Mouse (Mus musculus) forebrain, embryonic 16.5 days (tissue): ENCODE data around the gene Egr2. TPM values are rescaled to one million over a fixed set of nuclear protein-coding genes. Genes with fewer than 3 reads are reported as not detected.
A peak's percentile ranks its signal among the peaks of the same experiment; 100 is the strongest.

Experiments
- ATAC-seq: fragments of 200-750 bp; cut with Nextera tagmentation; 2 replicates; pipeline ENCODE4 v1.8.0; 2017; ENCODE audit warnings: mild to moderate bottlenecking, moderate library complexity
- H3K27ac ChIP-seq: fragments of 300-500 bp; sonication (generic); 2 replicates; pipeline ENCODE4 v1.5.1; 2014; ENCODE audit warnings: low read length, control low read depth
- H3K27me3 ChIP-seq: fragments of 300-500 bp; sonication (generic); replicated peaks from 2 replicates; pipeline ENCODE4 v1.6.1; 2014; ENCODE audit warnings: low read length; ENCODE audit not compliant: control insufficient read depth, insufficient read depth
- H3K36me3 ChIP-seq: fragments of 300-500 bp; sonication (generic); 2 replicates; pipeline ENCODE4 v1.6.1; 2014; ENCODE audit not compliant: control insufficient read depth, insufficient read depth
- H3K4me1 ChIP-seq: fragments of 300-500 bp; sonication (generic); replicated peaks from 2 replicates; pipeline ENCODE4 v1.6.1; 2014; ENCODE audit warnings: low read length; ENCODE audit not compliant: control insufficient read depth, insufficient read depth
- H3K4me2 ChIP-seq: fragments of 300-500 bp; sonication (generic); 2 replicates; pipeline ENCODE4 v1.6.1; 2014; ENCODE audit warnings: mild to moderate bottlenecking, low read length, control low read depth
- H3K4me3 ChIP-seq: fragments of 300-500 bp; sonication (generic); replicated peaks from 2 replicates; pipeline ENCODE4 v1.5.1; 2014; ENCODE audit warnings: mild to moderate bottlenecking, low read length, control low read depth
- H3K9ac ChIP-seq: fragments of 300-500 bp; sonication (generic); replicated peaks from 2 replicates; pipeline ENCODE4 v1.6.1; 2014; ENCODE audit warnings: low read depth, low read length, control low read depth
- H3K9me3 ChIP-seq: fragments of 300-500 bp; sonication (generic); 2 replicates; pipeline ENCODE4 v1.6.1; 2016; ENCODE audit warnings: low read length; ENCODE audit not compliant: control insufficient read depth
- WGBS: fragments of 180-500 bp; shearing (Covaris S2); extraction: QIAGEN DNeasy Blood & Tissue Kit; methylation state at CpG from one replicate; pipeline ENCODE4 v1.1.7; 2014; 5-methylcytosine and 5-hydroxymethylcytosine counted together
- polyA plus RNA-seq: library from polyadenylated mRNA; unstranded; fragments of >200 nt; fragmentation: Nextera tagmentation; extraction: Ambion mirVana; gene quantifications from 2 replicates; pipeline ENCODE4 v1.2.1, GENCODE M21; 2015

Gene Egr2
- polyA plus RNA-seq, 1 experiment from 2014 or later, result 0.23 TPM

GRCm38 (mm10) chr10:67548877-67549731 is 13.8 kb downstream of the Egr2 start, which contains the start of gene Ado:
Gene Ado (minus strand): TSS chr10:67548955.
- Histone ChIP-seq H3K27ac (peak within 1 kb of the TSS; percentile 90), H3K27me3 (peaks cover 41% of the 10 kb centered on the region), H3K4me3 (peak within 1 kb of the TSS; percentile 92), H3K4me2 (peak within 1 kb of the TSS; percentile 94), H3K36me3 (0 out of 2 replicates have a peak, but pooled peaks cover 2% of the 10 kb centered on the region), H3K9ac (peak within 1 kb of the TSS; percentile 88), H3K4me1 (peaks cover 27% of the 10 kb centered on the region), H3K9me3 (no peaks in the 10 kb centered on the region)
- WGBS, result under 1% methylated on average over 70 of the region's 79 CpGs
- ATAC-seq, result peak; percentile 99

GRCm38 (mm10) chr10:67558053-67558452 is 22.8 kb downstream of the Egr2 start:
- Histone ChIP-seq H3K27me3 (peaks cover 72% of the 10 kb centered on the region), H3K27ac (no peak overlapping the region), H3K9me3 (0 out of 2 replicates have a peak, but pooled peaks cover 5% of the 10 kb centered on the region), H3K4me3 (no peak overlapping the region), H3K9ac (no peak overlapping the region), H3K4me2 (no peak overlapping the region), H3K36me3 (no peaks in the 10 kb centered on the region), H3K4me1 (peaks cover 12% of the 10 kb centered on the region)
- no peak for ATAC-seq
- WGBS, result 46% methylated on average over 4 of the region's 4 CpGs

GRCm38 (mm10) chr10:67559765-67560394 is 24.6 kb downstream of the Egr2 start:
- H3K27ac ChIP-seq, result no peak overlapping the region
- H3K4me1 ChIP-seq, result peaks cover 12% of the 10 kb centered on the region
- ATAC-seq, result peak; percentile 94
- no peaks in the 10 kb centered on the region for H3K36me3 ChIP-seq
- H3K4me2 ChIP-seq, result no peak overlapping the region
- H3K27me3 ChIP-seq, result peaks cover 75% of the 10 kb centered on the region
- WGBS, result 3% methylated on average over 13 of the region's 13 CpGs
- H3K9me3 ChIP-seq, result 0 out of 2 replicates have a peak, but pooled peaks cover 5% of the 10 kb centered on the region
- H3K4me3 ChIP-seq, result no peak overlapping the region
- H3K9ac ChIP-seq, result no peak overlapping the region

- ATAC-seq, result no peak
- no peak overlapping the region for H3K27ac ChIP-seq
- no peak overlapping the region for H3K4me3 ChIP-seq
- WGBS, result 56% methylated on average over 1 of the region's 1 CpGs
- no peak overlapping the region for H3K4me2 ChIP-seq
- H3K36me3 ChIP-seq, result no peaks in the 10 kb centered on the region
- peaks cover 71% of the 10 kb centered on the region for H3K27me3 ChIP-seq
- H3K9ac ChIP-seq, result no peak overlapping the region
- H3K9me3 ChIP-seq, result 0 out of 2 replicates have a peak, but pooled peaks cover 5% of the 10 kb centered on the region
- H3K4me1 ChIP-seq, result peaks cover 16% of the 10 kb centered on the region
These were observed 25.9 kb downstream of the Egr2 start for GRCm38 (mm10) chr10:67561185-67561584.

GRCm38 (mm10) chr10:67564509-67564908 is 29.2 kb downstream of the Egr2 start:
- peaks cover 66% of the 10 kb centered on the region for H3K27me3 ChIP-seq
- H3K9ac ChIP-seq, result no peak overlapping the region
- H3K4me1 ChIP-seq, result peaks cover 15% of the 10 kb centered on the region
- H3K4me2 ChIP-seq, result no peak overlapping the region
- H3K4me3 ChIP-seq, result no peak overlapping the region
- H3K27ac ChIP-seq, result no peak overlapping the region
- H3K9me3 ChIP-seq, result no peaks in the 10 kb centered on the region
- 94% methylated on average over 7 of the region's 7 CpGs for WGBS
- H3K36me3 ChIP-seq, result no peaks in the 10 kb centered on the region
- no peak for ATAC-seq

- 10% methylated on average over 8 of the region's 8 CpGs for WGBS
- H3K27ac ChIP-seq, result no peak overlapping the region
- H3K4me3 ChIP-seq, result no peak overlapping the region
- no peaks in the 10 kb centered on the region for H3K9me3 ChIP-seq
- no peak overlapping the region for H3K4me2 ChIP-seq
- no peak for ATAC-seq
- H3K27me3 ChIP-seq, result peaks cover 76% of the 10 kb centered on the region
- 0 out of 2 replicates have a peak, but pooled peaks cover 4% of the 10 kb centered on the region for H3K4me1 ChIP-seq
- no peak overlapping the region for H3K9ac ChIP-seq
- H3K36me3 ChIP-seq, result no peaks in the 10 kb centered on the region
These were observed 30.8 kb downstream of the Egr2 start for GRCm38 (mm10) chr10:67566104-67566503.

- Histone ChIP-seq H3K36me3 (no peaks in the 10 kb centered on the region), H3K27ac (no peak overlapping the region), H3K4me3 (no peak overlapping the region), H3K9ac (no peak overlapping the region), H3K9me3 (no peaks in the 10 kb centered on the region), H3K4me1 (0 out of 2 replicates have a peak, but pooled peaks cover 4% of the 10 kb centered on the region), H3K27me3 (peaks cover 50% of the 10 kb centered on the region), H3K4me2 (no peak overlapping the region)
- ATAC-seq, result no peak
- WGBS, result 88% methylated on average over 7 of the region's 7 CpGs
These were observed 34.3 kb downstream of the Egr2 start for GRCm38 (mm10) chr10:67569539-67569938.

GRCm38 (mm10) chr10:67571443-67571842 is 36.2 kb downstream of the Egr2 start:
- 93% methylated on average over 14 of the region's 14 CpGs for WGBS
- Histone ChIP-seq H3K27me3 (peaks cover 35% of the 10 kb centered on the region), H3K9ac (no peak overlapping the region), H3K4me1 (no peaks in the 10 kb centered on the region), H3K4me2 (no peak overlapping the region), H3K36me3 (no peaks in the 10 kb centered on the region), H3K9me3 (no peaks in the 10 kb centered on the region), H3K4me3 (no peak overlapping the region), H3K27ac (no peak overlapping the region)
- no peak for ATAC-seq

- peaks cover 23% of the 10 kb centered on the region for H3K27me3 ChIP-seq
- 67% methylated on average over 8 of the region's 8 CpGs for WGBS
These were observed 38.0 kb downstream of the Egr2 start for GRCm38 (mm10) chr10:67573310-67573709.

More at GRCm38 (mm10) chr10:67573310-67573709, 38.0 kb downstream of the Egr2 start:
- H3K4me3 ChIP-seq, result no peak overlapping the region
- no peaks in the 10 kb centered on the region for H3K4me1 ChIP-seq
- no peaks in the 10 kb centered on the region for H3K9me3 ChIP-seq
- no peak overlapping the region for H3K9ac ChIP-seq
- ATAC-seq, result no peak
- no peak overlapping the region for H3K27ac ChIP-seq
- H3K36me3 ChIP-seq, result no peaks in the 10 kb centered on the region
- H3K4me2 ChIP-seq, result no peak overlapping the region
